Mouse (Mus musculus) B cell, adult (primary cell): ENCODE data around the gene Acot11. TPM values are rescaled to one million over a fixed set of nuclear protein-coding genes. Genes with fewer than 3 reads are reported as not detected.

Source experiments
- total RNA-seq: library from RNA; stranded (reverse); gene quantifications from 4 replicates; pipeline ENCODE4 v1.2.4, GENCODE M21; 2023; ENCODE audit not compliant: inconsistent age

The Acot11 gene
- total RNA-seq, result 2.1 to 3.8 TPM (median 2.9 TPM) in 4 replicates

DNA sequence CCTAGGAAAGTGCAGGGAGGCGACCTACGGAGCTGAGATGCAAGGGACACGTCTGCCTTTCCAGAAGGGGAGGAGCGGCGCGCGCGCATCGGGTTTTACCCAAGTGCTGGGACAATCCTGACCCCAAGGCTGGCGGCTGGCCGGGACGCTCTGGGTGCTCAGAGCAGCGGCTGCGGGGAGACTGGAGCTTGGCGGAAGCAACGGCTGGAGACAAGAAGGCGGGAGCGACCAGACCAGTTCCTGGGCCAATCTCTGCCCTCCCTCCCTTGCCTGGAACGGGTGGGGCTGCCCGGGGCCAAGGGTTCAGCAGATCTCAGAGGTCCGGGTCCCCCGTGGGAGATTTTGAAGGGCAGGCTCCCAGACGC, at the start of gene Acot11:
TSS of gene Acot11 (minus strand) at position 89 of the 365 bp plus-strand sequence.

GRCm38 (mm10) chr4:106733636-106734035, 71.2 kb downstream of the Acot11 start, which contains the start of gene Fam151a:
Gene Fam151a (plus strand): TSS chr4:106733889.

GRCm38 (mm10) chr4:106730814-106731213, 74.0 kb downstream of the Acot11 start, which contains the start of gene Mroh7:
Gene Mroh7 (minus strand): TSS chr4:106730925.

Other genes starting within 250 kb of the Acot11 start
- gene Dhcr24, start 244.0 kb downstream of the Acot11 start, total RNA-seq, result 3.1 to 4.6 TPM (median 4.1 TPM) in 4 replicates
- not detected in 4 replicates for gene Lexm, start 187.8 kb downstream of the Acot11 start, total RNA-seq
- gene Ttc22, start 182.6 kb downstream of the Acot11 start, total RNA-seq, result not detected in 4 replicates
- 3.3 to 5.2 TPM (median 4.2 TPM) in 4 replicates for gene Pars2, start 153.9 kb downstream of the Acot11 start, total RNA-seq
- 37.3 to 46.4 TPM (median 41.6 TPM) in 4 replicates for gene Ttc4, start 126.1 kb downstream of the Acot11 start, total RNA-seq
- gene Mroh7, start 74.1 kb downstream of the Acot11 start, total RNA-seq, result not detected in 4 replicates
- 0.29 TPM in 1 of 4 replicates, not detected in the others for gene Fam151a, start 71.1 kb downstream of the Acot11 start, total RNA-seq
- gene Ssbp3, start 105.7 kb upstream of the Acot11 start, total RNA-seq, result 33.4 to 38.9 TPM (median 37.1 TPM) in 4 replicates